Mouse (Mus musculus): Measurements from ENCODE around the gene Ddx39b. TPM values are rescaled to one million over a fixed set of nuclear protein-coding genes. Genes with fewer than 3 reads are reported as not detected.

The Ddx39b gene
- 649 and 657 TPM in 2 replicates for polyA plus RNA-seq (2014; fragmentation: Nextera tagmentation; extraction: Ambion mirVana)

DNA sequence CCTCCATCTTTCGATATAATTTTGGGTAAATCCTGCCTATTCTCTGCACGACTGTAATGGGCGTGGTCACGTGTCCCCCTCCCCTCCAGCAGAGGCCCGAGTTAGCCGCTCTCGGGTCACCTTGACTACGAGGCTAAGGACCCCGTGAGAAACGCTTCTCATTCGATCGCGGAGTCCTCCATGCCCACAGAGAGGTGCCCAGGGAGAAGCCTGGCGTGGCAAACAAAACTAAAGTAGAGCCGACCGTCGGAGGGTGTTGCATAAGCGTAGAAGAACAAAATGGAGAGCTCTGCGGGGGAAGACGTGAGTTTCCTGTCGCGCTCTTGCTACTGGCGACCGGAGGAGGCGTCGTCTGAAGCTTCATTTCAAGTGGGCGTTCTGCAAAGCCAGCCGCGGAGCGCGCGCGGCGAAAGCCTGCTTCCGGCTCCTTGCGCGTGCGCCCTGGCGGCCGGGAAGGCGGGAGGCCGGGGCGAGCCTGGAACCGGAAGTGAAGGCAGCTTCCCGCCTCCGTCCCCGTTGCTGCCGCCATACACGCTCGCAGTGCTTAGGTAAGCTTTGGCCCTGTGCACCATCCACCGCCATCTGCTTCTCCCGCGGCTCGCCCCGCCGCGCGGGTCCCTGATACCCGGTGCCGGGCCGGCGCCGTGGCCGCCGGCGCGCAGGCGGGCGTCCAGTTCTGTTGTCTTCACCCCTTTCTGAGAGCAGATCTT, at the start of gene Ddx39b:
Gene Ddx39b (plus strand): TSS at position 442 of the 710 bp plus-strand sequence.
- ATAC-seq (ENCODE audit: low FRiP score) = peak; percentile 90
- peak; percentile 99 for DNase-seq (ENCODE audit: low spot score, missing footprints)
- WGBS = under 1% methylated on average over 69 of the region's 69 CpGs
- H3K9ac ChIP-seq (ENCODE audit: low read length) = peak within 1 kb of the TSS; percentile 100
- H3K36me3 ChIP-seq (ENCODE audit: control insufficient read depth, insufficient read depth, low read length) = peaks cover 26% of the 10 kb centered on the region
- no peaks in the 10 kb centered on the region for H3K9me3 ChIP-seq (ENCODE audit: control insufficient read depth, low read length)
- H3K27ac ChIP-seq (ENCODE audit: low read depth, low read length) = peak within 1 kb of the TSS; percentile 94
- no peaks in the 10 kb centered on the region for H3K27me3 ChIP-seq (ENCODE audit: control insufficient read depth, insufficient read depth, low read length)
- H3K4me2 ChIP-seq = peak within 1 kb of the TSS; percentile 97
- H3K4me3 ChIP-seq (ENCODE audit: low read depth, low read length) = peak within 1 kb of the TSS; percentile 99
- H3K4me1 ChIP-seq (ENCODE audit: control insufficient read depth, insufficient read depth, low read length) = peaks cover 40% of the 10 kb centered on the region

- 85% methylated on average over 5 of the region's 5 CpGs for WGBS
- no peak overlapping the region for H3K4me3 ChIP-seq (ENCODE audit: low read depth, low read length)
Observed at GRCm38 (mm10) chr17:35192924-35193323, 48.6 kb upstream of the Ddx39b start.

DNA sequence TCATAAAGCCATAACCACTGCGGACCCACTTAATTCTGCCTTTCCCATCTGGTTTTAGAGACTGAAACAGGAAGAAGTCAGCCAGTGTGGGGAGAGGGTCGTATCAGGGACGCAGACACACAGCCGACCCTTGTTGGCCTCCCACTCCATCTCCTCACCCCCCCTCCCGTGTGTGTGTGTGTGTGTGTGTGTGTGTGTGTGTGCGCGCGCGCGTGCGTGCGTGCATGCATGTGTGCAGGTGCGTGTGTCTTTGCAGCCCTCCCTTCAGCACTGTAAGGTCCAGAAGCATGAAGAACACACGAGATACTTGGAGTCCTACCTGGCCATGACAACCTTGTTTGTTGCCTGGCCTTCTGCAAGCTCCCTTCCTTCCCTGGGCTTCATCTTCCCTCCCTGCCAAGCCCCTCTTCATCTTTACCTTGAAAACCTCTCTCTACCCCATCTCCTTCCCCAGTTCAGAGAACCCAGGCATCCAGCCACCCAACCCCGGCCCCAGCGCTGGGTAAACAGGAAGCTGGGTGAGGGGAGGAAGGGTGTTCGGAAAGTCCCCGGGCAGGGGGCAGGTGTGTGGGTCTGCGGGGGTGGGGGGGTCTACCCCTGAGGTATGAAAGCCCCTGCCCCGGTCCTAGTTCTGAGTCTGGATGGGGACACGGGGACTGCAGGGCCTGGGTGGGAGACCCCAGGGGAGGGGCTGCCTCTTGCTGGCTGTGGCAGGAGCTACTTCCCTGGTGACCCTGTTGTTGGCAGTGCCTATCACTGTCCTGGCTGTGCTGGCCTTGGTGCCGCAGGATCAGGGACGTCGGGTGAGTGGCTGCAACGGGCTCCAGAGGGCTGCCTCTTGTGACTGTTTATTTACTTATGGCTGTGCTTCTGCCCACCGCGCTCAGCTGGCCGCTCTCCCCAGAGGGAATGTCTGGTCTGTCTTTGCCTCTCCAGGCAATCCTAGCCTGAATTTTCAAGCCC, 47.4 kb upstream of the Ddx39b start, which contains the start of gene Ltb:
Gene Ltb (plus strand): TSS at position 559 of the 963 bp plus-strand sequence.
- no peak within 1 kb of the TSS for H3K4me3 ChIP-seq (ENCODE audit: low read depth, low read length)
- no peaks in the 10 kb centered on the region for H3K9me3 ChIP-seq (ENCODE audit: control insufficient read depth, low read length)
- peaks cover 26% of the 10 kb centered on the region for H3K27me3 ChIP-seq (ENCODE audit: control insufficient read depth, insufficient read depth, low read length)
- H3K4me2 ChIP-seq = peak within 1 kb of the TSS; percentile 40; the same call in 1 of the 2 replicates
- 63% methylated on average over 28 of the region's 28 CpGs for WGBS
- no peak within 1 kb of the TSS for H3K9ac ChIP-seq (ENCODE audit: low read length)
- no peaks in the 10 kb centered on the region for H3K36me3 ChIP-seq (ENCODE audit: control insufficient read depth, insufficient read depth, low read length)
- ATAC-seq (ENCODE audit: low FRiP score) (no peak), DNase-seq (ENCODE audit: low spot score, missing footprints) (no peak)
- H3K4me1 ChIP-seq (ENCODE audit: control insufficient read depth, insufficient read depth, low read length) = peaks cover 4% of the 10 kb centered on the region; the same call in 1 of the 2 replicates
- no peak within 1 kb of the TSS for H3K27ac ChIP-seq (ENCODE audit: low read depth, low read length)

More at GRCm38 (mm10) chr17:35192924-35193323, 48.6 kb upstream of the Ddx39b start:
- ATAC-seq (ENCODE audit: low FRiP score) (no peak), DNase-seq (ENCODE audit: low spot score, missing footprints) (no peak)
- H3K27me3 ChIP-seq (ENCODE audit: control insufficient read depth, insufficient read depth, low read length) = peaks cover 26% of the 10 kb centered on the region
- no peak overlapping the region for H3K4me2 ChIP-seq
- H3K36me3 ChIP-seq (ENCODE audit: control insufficient read depth, insufficient read depth, low read length) = no peaks in the 10 kb centered on the region
- H3K27ac ChIP-seq (ENCODE audit: low read depth, low read length) = no peak overlapping the region
- no peak overlapping the region for H3K9ac ChIP-seq (ENCODE audit: low read length)
- no peaks in the 10 kb centered on the region for H3K9me3 ChIP-seq (ENCODE audit: control insufficient read depth, low read length)
- peaks cover 4% of the 10 kb centered on the region; the same call in 1 of the 2 replicates for H3K4me1 ChIP-seq (ENCODE audit: control insufficient read depth, insufficient read depth, low read length)

DNA sequence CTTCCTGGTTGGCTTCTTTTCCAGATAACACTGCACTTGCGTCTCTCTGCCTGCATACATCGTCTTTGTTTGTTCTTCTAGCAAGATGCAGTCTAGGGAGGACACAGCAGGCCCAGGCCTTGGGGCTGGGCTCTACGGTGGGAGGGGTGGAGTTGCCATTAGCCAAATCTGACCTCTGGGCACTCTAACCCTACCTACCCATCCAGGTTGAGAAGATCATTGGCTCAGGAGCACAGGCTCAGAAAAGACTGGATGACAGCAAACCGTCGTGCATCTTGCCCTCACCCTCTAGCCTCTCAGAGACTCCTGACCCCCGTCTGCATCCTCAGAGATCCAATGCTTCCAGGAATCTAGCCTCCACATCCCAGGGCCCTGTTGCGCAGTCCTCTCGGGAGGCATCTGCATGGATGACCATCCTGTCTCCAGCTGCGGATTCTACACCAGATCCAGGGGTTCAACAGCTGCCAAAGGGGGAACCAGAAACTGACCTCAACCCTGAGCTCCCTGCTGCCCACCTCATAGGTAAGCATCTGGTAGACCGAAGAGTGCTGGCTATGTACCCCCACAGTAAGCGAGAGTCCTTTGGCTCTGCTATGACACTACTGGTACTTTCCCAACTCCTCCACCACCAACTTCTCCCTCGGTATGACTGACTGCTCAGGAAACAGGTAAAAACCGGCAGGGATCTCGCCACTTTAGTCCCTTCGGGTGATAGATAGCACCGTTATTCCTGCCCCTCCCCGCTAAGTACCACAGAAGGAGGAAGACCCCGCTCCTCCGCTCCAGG, 46.5 kb upstream of the Ddx39b start:
- no peak for ATAC-seq (ENCODE audit: low FRiP score)

DNA sequence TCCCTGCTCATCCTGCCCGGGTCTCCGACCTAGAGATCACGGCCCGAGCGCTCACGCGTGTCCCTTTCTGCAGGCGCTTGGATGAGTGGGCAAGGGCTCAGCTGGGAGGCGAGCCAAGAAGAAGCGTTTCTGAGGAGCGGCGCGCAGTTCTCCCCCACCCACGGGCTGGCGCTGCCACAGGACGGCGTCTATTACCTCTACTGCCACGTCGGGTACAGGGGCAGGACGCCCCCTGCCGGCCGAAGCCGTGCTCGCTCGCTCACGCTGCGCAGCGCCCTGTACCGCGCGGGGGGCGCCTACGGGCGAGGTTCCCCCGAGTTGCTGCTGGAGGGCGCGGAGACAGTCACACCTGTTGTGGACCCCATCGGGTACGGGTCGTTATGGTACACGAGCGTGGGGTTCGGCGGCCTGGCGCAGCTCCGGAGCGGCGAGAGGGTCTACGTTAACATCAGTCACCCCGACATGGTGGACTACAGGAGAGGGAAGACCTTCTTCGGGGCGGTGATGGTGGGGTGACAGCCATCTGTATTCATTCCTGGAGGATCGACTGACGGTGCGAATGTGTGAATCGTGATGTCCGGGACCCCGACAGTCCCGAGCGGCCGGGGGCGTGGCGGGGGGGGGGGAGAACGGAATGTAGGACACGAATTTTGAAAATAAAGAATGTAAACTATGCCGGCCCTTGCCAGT, 45.8 kb upstream of the Ddx39b start:
- DNase-seq (ENCODE audit: low spot score, missing footprints) (peak; percentile 98), ATAC-seq (ENCODE audit: low FRiP score) (peak; percentile 73)
- peaks cover 4% of the 10 kb centered on the region; the same call in 1 of the 2 replicates for H3K4me1 ChIP-seq (ENCODE audit: control insufficient read depth, insufficient read depth, low read length)
- no peak overlapping the region for H3K27ac ChIP-seq (ENCODE audit: low read depth, low read length)
- peak overlapping the region; percentile 23 for H3K4me3 ChIP-seq (ENCODE audit: low read depth, low read length)
- peaks cover 26% of the 10 kb centered on the region for H3K27me3 ChIP-seq (ENCODE audit: control insufficient read depth, insufficient read depth, low read length)
- 2% methylated on average over 66 of the region's 66 CpGs for WGBS
- H3K9ac ChIP-seq (ENCODE audit: low read length) = peak overlapping the region; percentile 10; the same call in 1 of the 2 replicates
- no peaks in the 10 kb centered on the region for H3K9me3 ChIP-seq (ENCODE audit: control insufficient read depth, low read length)
- no peaks in the 10 kb centered on the region for H3K36me3 ChIP-seq (ENCODE audit: control insufficient read depth, insufficient read depth, low read length)
- H3K4me2 ChIP-seq = peak overlapping the region; percentile 40

More for the DNA sequence above, 46.5 kb upstream of the Ddx39b start:
- Histone ChIP-seq H3K4me1 (ENCODE audit: control insufficient read depth, insufficient read depth, low read length) (peaks cover 4% of the 10 kb centered on the region; the same call in 1 of the 2 replicates), H3K27me3 (ENCODE audit: control insufficient read depth, insufficient read depth, low read length) (peaks cover 26% of the 10 kb centered on the region), H3K4me3 (ENCODE audit: low read depth, low read length) (peak overlapping the region; percentile 23), H3K27ac (ENCODE audit: low read depth, low read length) (no peak overlapping the region), H3K36me3 (ENCODE audit: control insufficient read depth, insufficient read depth, low read length) (no peaks in the 10 kb centered on the region), H3K4me2 (peak overlapping the region; percentile 40), H3K9ac (ENCODE audit: low read length) (peak overlapping the region; percentile 10; the same call in 1 of the 2 replicates), H3K9me3 (ENCODE audit: control insufficient read depth, low read length) (no peaks in the 10 kb centered on the region)
- DNase-seq (ENCODE audit: low spot score, missing footprints) = peak; percentile 90
- WGBS = 45% methylated on average over 19 of the region's 19 CpGs

DNA sequence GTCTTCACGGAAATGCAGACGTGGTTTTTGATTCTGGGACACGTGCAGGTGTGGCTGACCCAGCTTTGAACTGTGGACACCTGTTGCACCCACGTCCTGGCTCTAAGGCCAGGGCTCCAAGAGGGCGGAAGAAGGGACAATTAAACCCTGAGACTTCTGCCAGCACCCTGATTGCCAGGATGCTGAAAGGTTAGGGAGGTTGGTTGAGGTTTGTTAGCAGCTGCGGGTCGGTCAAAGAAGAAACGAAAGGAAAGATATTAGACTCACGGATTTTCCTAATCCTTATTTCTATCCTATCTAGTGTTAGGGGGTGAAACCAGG, 45.3 kb upstream of the Ddx39b start:
- no peak for ATAC-seq (ENCODE audit: low FRiP score)
- Histone ChIP-seq H3K9me3 (ENCODE audit: control insufficient read depth, low read length) (no peaks in the 10 kb centered on the region), H3K4me1 (ENCODE audit: control insufficient read depth, insufficient read depth, low read length) (peaks cover 4% of the 10 kb centered on the region; the same call in 1 of the 2 replicates), H3K9ac (ENCODE audit: low read length) (no peak overlapping the region), H3K27ac (ENCODE audit: low read depth, low read length) (no peak overlapping the region), H3K36me3 (ENCODE audit: control insufficient read depth, insufficient read depth, low read length) (no peaks in the 10 kb centered on the region), H3K4me3 (ENCODE audit: low read depth, low read length) (peak overlapping the region; percentile 23), H3K27me3 (ENCODE audit: control insufficient read depth, insufficient read depth, low read length) (peaks cover 26% of the 10 kb centered on the region), H3K4me2 (peak overlapping the region; percentile 40)
- no peak for DNase-seq (ENCODE audit: low spot score, missing footprints)
- 40% methylated on average over 9 of the region's 9 CpGs for WGBS

GRCm38 (mm10) chr17:35197126-35197525, 44.4 kb upstream of the Ddx39b start:
- no peaks in the 10 kb centered on the region for H3K9me3 ChIP-seq (ENCODE audit: control insufficient read depth, low read length)
- peaks cover 4% of the 10 kb centered on the region; the same call in 1 of the 2 replicates for H3K4me1 ChIP-seq (ENCODE audit: control insufficient read depth, insufficient read depth, low read length)
- H3K4me3 ChIP-seq (ENCODE audit: low read depth, low read length) = no peak overlapping the region
- H3K27ac ChIP-seq (ENCODE audit: low read depth, low read length) = no peak overlapping the region
- ATAC-seq (ENCODE audit: low FRiP score) (no peak), DNase-seq (ENCODE audit: low spot score, missing footprints) (no peak)
- H3K36me3 ChIP-seq (ENCODE audit: control insufficient read depth, insufficient read depth, low read length) = no peaks in the 10 kb centered on the region
- no peak overlapping the region for H3K4me2 ChIP-seq
- peaks cover 26% of the 10 kb centered on the region for H3K27me3 ChIP-seq (ENCODE audit: control insufficient read depth, insufficient read depth, low read length)
- H3K9ac ChIP-seq (ENCODE audit: low read length) = no peak overlapping the region
- 44% methylated on average over 5 of the region's 6 CpGs for WGBS

DNA sequence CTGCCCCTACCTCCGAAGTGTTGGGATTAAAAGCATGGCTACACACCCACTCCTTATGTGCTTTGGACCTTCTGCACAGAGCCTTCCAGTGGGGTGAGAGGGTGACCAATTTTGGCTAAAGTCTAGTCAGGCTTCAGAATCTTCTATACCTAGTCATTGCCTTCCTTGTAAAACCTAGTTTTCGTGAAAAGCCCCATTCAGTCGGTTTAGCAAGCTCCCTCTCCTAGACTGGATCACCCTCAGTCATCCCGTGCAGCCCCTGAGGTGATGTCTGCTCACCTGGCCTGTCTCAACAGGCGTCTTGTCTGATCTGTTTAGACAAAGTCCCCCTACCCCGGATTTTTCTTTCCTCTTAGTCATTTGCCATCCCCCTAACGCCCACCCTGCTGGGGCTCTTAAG, 43.5 kb upstream of the Ddx39b start:
- H3K4me1 ChIP-seq (ENCODE audit: control insufficient read depth, insufficient read depth, low read length) = peaks cover 4% of the 10 kb centered on the region; the same call in 1 of the 2 replicates
- DNase-seq (ENCODE audit: low spot score, missing footprints) (no peak), ATAC-seq (ENCODE audit: low FRiP score) (no peak)
- no peak overlapping the region for H3K27ac ChIP-seq (ENCODE audit: low read depth, low read length)
- no peaks in the 10 kb centered on the region for H3K9me3 ChIP-seq (ENCODE audit: control insufficient read depth, low read length)
- 69% methylated on average over 7 of the region's 7 CpGs for WGBS
- no peaks in the 10 kb centered on the region for H3K36me3 ChIP-seq (ENCODE audit: control insufficient read depth, insufficient read depth, low read length)
- H3K4me2 ChIP-seq = no peak overlapping the region
- no peak overlapping the region for H3K4me3 ChIP-seq (ENCODE audit: low read depth, low read length)
- peaks cover 26% of the 10 kb centered on the region for H3K27me3 ChIP-seq (ENCODE audit: control insufficient read depth, insufficient read depth, low read length)
- H3K9ac ChIP-seq (ENCODE audit: low read length) = no peak overlapping the region
